Mouse (Mus musculus): Measurements from ENCODE around the gene Wwp2.
"Not testable (repeated sequence)": the region's sequence is repeated elsewhere in the genome, so short reads cannot be mapped to it uniquely, and the experiment has no call there.

The Wwp2 gene

GRCm38 (mm10) chr8:107476786-107477185 is 40.6 kb downstream of the Wwp2 start:
- DNase-seq (ENCODE audit: low spot score), result not testable (repeated sequence)

GRCm38 (mm10) chr8:107478728-107479127 is 42.6 kb downstream of the Wwp2 start:
- DNase-seq (ENCODE audit: low spot score), result no peak

- DNase-seq (ENCODE audit: low spot score), result no peak
These were observed 44.3 kb downstream of the Wwp2 start for GRCm38 (mm10) chr8:107480436-107480835.

GRCm38 (mm10) chr8:107483250-107483649 is 47.1 kb downstream of the Wwp2 start:
- no peak for DNase-seq (ENCODE audit: low spot score)

- DNase-seq (ENCODE audit: low spot score), result no peak
These were observed 48.8 kb downstream of the Wwp2 start for GRCm38 (mm10) chr8:107484956-107485355.

- no peak for DNase-seq (ENCODE audit: low spot score)
These were observed 52.4 kb downstream of the Wwp2 start for GRCm38 (mm10) chr8:107488551-107488950.

GRCm38 (mm10) chr8:107489086-107489485 is 52.9 kb downstream of the Wwp2 start:
- DNase-seq (ENCODE audit: low spot score), result no peak

- DNase-seq (ENCODE audit: low spot score), result no peak
These were observed 53.8 kb downstream of the Wwp2 start for GRCm38 (mm10) chr8:107489921-107490320.

GRCm38 (mm10) chr8:107490649-107491048 is 54.5 kb downstream of the Wwp2 start:
- no peak for DNase-seq (ENCODE audit: low spot score)

- no peak for DNase-seq (ENCODE audit: low spot score)
These were observed 55.0 kb downstream of the Wwp2 start for GRCm38 (mm10) chr8:107491212-107491611.

- no peak for DNase-seq (ENCODE audit: low spot score)
These were observed 55.7 kb downstream of the Wwp2 start for GRCm38 (mm10) chr8:107491831-107492230.

GRCm38 (mm10) chr8:107492802-107493201 is 56.6 kb downstream of the Wwp2 start:
- no peak for DNase-seq (ENCODE audit: low spot score)

- DNase-seq (ENCODE audit: low spot score), result no peak
These were observed 59.3 kb downstream of the Wwp2 start for GRCm38 (mm10) chr8:107495425-107495824.

GRCm38 (mm10) chr8:107497708-107498107 is 61.5 kb downstream of the Wwp2 start:
- no peak for DNase-seq (ENCODE audit: low spot score)

GRCm38 (mm10) chr8:107498390-107498789 is 62.2 kb downstream of the Wwp2 start:
- DNase-seq (ENCODE audit: low spot score), result no peak

GRCm38 (mm10) chr8:107498806-107499205 is 62.6 kb downstream of the Wwp2 start:
- peak; percentile 48 for DNase-seq (ENCODE audit: low spot score)

- no peak for DNase-seq (ENCODE audit: low spot score)
These were observed 63.4 kb downstream of the Wwp2 start for GRCm38 (mm10) chr8:107499519-107499918.

- DNase-seq (ENCODE audit: low spot score), result no peak
These were observed 66.2 kb downstream of the Wwp2 start for GRCm38 (mm10) chr8:107502407-107502806.

GRCm38 (mm10) chr8:107502922-107503321 is 66.8 kb downstream of the Wwp2 start:
- no peak for DNase-seq (ENCODE audit: low spot score)

GRCm38 (mm10) chr8:107503354-107503753 is 67.2 kb downstream of the Wwp2 start:
- DNase-seq (ENCODE audit: low spot score), result no peak

GRCm38 (mm10) chr8:107504239-107504985 is 68.2 kb downstream of the Wwp2 start:
- no peak for DNase-seq (ENCODE audit: low spot score)

GRCm38 (mm10) chr8:107505271-107505670 is 69.1 kb downstream of the Wwp2 start:
- no peak for DNase-seq (ENCODE audit: low spot score)

GRCm38 (mm10) chr8:107507019-107507418 is 70.9 kb downstream of the Wwp2 start:
- no peak for DNase-seq (ENCODE audit: low spot score)

- DNase-seq (ENCODE audit: low spot score), result no peak
These were observed 74.0 kb downstream of the Wwp2 start for GRCm38 (mm10) chr8:107510204-107510603.
